Mouse (Mus musculus): ENCODE measurements around the gene Tctex1d2.

Gene Tctex1d2

DNA sequence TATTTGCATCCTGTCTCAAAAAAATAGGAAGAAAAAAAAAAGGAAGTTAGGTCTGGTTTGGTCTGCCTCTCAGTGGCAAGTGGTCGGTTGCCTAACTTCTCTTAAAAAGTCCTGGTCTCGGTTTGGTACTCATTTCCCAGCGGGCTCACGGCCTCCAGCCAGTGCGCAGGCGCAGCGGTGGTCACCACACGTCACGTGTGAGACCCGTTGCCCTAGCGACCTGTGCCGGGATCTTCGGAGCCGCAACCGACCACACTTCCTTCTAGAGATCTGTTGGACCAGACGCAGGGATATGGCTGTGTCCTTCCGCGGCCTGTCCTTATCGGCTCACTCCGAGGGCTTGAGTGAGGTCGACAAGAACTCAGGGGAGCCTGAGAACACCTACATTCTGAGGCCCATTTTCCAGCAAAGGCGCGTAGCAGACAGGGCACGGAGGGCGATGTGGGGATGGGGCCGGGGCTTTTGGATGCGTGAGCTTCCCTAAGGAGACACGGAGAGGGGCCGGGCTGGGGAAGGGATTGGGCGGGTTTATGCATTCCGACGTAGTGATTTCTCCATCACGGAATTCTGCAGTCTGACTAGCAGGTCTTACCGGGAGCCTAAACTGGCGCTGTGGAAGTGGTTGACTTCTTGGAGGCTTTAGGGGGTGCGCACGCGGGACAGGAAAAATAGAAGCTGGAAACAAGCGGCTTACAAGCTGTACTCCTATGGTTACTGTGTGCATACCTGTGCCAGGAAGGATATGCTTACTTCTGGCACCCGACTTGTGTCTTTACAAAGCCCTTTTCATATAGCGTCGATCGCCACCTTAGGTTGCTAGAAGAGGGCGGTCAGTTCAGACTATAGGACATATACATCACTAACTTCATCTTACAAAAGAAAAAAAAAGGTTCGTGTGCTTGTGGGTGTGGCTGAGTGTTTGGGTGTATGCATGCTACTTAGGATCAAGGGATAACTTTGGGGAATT lies at the start of gene Tctex1d2:
Gene Tctex1d2, plus strand, starts transcription at position 186 of the 967 bp plus-strand sequence.
- peak; percentile 96 for DNase-seq

DNA sequence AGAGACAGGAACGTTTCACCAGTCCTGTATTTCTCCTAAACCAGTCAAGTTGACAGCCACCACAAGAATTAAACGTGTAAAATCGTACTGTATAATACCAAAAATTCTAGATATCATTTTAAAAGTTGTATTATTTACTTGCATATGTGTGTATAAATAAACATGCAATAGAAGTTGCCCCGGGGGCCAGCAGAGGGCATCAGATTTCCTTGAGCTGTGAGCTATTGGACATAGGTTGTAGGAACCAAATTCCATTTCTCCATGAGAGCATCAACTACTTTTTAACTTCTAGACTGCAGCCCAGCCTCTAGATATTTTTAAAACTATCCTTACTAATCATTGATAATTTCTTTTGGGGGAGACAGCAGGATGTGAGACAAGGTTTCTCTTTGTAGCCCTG lies 48.2 kb upstream of the Tctex1d2 start:
- peak; percentile 49 for DNase-seq

DNA sequence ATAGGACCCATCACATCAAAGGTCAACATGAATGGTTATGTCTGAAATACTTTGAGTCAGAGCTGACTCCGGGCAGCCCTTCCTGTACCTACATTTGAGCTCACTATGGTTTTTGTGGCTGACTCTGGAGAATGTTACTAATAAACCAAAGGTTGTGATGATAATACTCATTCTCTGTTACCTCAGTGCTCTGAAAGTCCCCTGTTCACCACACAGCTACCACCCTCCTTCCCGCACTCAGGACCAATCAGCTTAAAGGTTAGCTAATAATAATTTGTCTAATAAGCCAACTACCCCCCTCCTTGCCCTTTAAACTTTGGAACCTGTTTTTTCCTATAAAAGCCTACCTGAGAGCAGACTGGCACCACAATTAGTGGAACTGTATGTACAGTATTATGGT lies 39.9 kb upstream of the Tctex1d2 start:
- DNase-seq = no peak

DNA sequence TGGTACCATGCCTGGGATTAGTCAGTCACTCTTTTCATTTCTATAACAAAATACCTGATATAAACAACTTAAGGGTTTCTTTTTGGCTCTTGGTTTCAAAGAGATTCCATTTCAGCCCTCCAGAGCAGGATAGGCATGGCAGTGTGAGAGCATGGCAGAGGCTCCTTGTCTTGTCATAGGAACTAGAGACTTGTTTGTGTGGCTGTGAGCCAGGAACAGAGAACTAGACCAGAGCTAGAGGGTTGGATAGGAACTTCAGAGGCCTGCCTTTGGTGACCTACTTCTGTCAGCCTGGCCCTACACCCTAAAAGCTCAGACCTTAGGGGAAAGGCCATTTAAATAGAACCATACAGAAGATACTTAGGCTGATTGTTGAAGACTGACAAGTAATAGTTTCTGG lies 36.6 kb upstream of the Tctex1d2 start:
- no peak for DNase-seq

DNA sequence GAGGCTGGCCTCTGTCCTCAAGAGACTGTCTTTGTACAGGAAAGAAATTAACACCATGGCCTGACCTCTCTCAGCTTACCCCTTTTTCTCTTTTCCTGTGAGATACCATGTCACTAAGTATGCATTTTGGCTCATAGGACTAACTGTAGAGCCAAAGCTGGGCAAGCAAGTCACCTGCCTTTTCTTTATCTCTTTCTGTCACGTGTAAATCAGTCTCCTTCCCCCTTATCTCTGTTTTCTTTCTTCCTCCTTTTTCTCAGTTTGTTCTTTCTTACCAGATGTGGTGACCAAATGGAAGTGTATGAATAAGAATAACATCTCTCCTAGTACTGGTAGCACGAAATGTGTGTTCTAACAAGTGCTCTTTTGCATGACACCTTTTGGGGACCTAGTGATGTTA lies 34.6 kb upstream of the Tctex1d2 start:
- no peak for DNase-seq

DNA sequence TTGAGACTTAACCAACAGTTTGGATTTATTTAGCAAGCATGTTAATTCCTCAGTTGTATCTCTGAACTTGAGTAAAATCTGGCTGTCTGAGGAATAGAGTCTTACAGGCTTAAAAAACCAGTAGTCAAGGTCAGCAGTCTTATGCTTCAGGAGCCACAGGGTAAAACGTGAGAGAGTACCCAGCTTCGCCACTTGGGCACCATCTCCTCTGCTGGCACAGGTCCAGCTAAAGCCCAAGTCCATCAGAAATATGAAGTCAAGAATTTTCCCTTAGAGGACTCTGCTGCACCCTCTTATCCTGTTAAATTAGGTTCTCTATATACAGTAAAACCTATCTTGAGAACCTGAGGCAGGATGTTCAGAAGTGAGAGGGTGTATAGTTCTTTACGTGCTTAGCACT lies 32.7 kb upstream of the Tctex1d2 start:
- DNase-seq = peak; percentile 26

DNA sequence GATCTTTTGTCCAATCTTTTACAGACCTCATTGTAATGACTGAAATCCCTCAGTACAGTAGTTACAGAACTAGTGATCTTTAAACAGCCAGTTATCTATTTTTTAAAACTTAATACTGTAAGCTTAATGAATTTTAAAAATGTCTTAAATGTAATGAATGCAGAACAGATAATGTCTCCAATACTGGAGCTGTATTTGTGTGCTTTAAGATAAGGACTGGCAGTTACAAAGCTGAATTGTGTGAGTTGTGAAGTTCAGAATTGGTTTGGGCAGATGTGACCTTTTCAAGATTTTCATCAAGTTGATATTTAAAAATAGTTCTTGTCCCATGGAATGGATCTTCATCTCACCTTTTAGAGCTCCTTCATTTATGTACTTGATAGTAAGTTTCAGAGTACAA lies 30.5 kb upstream of the Tctex1d2 start:
- no peak for DNase-seq

DNA sequence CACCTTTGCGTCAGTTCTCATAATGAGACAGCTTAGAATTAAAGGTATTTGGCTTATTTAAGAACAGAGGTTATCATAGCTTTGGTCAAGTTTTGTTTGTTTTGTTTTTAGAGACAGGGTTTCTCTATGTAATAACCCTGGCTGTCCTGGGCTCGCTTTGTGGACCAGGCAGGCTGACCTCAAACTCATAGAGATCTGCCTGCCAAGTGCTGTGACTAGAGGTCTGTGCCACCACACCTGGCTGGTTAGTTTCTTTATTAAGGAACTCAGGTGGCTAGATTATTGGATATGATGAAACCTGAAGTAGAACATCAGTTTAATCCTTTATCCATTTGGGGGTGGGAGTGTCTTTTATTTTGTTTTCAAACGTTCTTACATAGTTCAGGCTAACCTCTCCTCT lies 29.7 kb upstream of the Tctex1d2 start:
- no peak for DNase-seq

DNA sequence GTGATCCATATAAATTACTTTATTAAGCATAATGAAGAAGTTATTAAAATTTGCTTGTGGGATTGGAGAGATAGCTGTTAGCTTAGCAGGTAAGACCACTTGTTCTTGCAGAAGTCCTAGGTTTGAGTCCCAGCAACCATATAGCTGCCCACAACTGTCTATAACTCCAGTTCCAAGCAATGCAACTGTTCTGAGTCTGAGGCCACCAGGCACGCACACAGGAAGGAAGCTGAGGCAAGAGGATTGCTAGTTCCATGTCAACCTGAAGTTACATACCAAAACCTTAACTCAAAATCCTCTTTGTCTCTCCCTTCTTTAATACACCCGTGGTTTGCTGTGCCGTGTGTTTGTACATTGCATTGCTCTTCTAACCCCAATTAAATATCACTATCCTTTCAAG lies 28.6 kb upstream of the Tctex1d2 start:
- no peak for DNase-seq

DNA sequence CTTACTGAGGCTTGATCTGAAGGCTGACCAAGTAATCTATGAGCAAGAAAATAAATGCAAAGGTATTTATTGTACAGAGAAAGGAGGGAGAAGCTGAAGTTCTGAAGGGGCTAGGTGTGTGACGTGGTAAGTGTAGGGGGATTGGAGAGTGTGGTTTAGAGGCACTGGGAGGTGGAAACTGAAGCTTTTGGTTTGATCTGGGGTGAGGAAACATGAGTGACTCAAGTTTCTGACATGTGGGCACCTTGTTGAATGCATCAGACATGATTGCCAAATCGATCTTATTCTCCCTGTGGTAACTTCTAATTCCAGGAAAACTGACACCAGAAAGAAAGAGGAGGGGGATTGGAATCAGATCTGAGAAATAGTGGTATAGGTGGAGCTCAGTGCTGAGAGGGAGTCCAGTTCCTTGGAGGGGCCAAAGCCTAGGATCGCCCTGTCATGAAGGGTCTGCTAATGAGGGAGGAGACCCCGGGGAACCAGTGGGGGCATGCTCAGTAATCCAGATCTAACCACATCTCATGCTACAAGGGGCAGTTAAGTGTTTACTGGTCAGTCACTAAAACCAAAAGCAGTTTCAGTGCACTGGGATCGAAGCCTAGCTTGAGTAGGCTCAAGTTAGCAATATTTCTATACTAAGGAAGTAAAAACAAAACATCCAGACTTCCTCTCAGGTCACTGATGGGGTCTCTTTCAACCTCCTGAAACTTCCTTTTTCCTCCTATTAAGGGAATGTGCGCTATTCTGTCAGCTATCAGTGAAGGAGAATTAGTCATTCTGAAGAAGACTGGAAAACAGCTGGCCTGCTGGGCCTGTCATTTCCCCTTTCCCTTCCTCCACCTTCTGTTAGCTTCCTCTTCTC lies 23.6 kb upstream of the Tctex1d2 start:
- no peak for DNase-seq

DNA sequence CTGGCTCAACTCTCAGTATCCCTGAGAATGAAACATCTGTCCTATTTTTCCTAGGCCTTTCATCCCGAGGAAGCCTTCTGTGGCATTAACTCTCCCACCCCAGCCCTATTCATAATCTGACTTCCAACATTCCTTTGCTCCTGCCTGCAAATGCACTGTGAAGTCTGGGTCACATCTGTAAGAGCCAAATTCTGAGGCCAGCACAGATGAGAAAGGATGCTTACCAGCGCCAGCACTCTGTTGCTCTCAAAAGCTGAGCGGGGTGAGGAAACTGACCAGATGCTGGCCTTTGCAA lies 23.0 kb upstream of the Tctex1d2 start:
- DNase-seq = no peak

DNA sequence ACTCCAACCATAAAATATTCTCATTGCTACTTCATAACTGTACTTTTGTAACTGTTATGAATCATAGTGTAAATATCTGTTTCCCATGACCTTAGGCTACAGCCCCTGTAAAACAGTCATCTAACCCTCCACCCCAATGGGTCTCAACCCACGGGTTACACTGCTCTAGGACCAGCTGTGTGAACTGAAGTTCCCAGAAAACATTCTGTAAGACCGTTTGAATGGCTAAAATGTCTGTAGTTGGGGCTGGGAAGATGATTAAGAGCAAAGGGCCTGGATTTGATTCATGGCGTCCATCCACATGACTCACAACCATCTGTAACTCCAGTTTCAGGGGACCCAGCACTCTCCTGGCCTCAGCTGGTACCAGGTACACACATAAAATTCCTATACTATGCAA lies 21.3 kb upstream of the Tctex1d2 start:
- DNase-seq = peak; percentile 8

DNA sequence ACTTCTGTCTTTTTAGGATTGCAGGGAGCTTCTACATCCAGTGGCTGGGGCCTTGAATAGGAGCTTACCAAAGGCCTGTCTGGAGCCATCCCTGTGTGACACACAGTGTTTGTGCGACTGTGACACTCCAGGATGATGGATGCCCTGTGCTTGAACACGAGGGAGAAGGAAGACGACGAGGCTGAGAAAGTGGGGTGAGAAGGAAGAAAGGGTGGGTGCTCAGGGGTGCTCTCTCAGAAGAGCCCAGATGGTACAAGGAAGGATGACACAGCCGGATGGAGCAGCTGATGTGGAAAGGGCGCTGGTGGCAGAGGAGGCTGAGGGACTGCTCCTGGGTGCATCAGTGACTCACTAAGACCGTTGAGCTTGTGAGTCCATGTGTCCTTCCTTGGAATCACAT lies 19.2 kb upstream of the Tctex1d2 start, which contains the start of gene Tm4sf19:
Gene Tm4sf19, plus strand, starts transcription at position 240 of the 400 bp plus-strand sequence.
- no peak for DNase-seq

DNA sequence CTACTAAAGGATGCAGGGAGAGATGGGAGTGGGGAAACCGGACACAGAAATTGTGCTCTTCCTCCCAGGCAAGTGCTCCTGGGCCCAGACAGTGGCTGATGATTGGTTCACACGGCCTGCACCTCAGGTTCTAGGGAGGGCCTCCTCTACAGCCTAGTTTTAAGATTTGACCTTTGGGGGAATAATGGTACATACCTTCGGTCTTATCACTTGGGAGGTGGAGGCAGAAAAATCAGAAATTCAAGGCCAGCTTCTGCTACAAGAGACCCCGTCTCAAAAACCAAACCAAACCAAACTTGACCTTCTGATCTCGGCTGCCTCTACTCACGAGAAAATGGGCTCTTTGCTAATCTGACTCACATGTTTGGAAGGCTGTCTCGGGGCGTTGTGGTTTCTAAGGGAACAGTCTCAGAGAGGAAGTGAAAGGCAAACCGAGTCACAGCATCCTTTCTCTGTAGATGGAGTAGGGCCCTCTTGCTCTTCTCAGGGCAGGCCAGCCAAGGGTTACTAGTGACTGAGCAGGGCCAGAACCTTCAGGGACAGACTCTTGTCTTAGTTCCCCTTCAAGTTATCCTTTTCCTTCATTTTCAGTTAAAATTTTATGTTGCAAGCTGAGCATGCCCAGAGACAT lies 18.1 kb upstream of the Tctex1d2 start:
- DNase-seq = no peak

DNA sequence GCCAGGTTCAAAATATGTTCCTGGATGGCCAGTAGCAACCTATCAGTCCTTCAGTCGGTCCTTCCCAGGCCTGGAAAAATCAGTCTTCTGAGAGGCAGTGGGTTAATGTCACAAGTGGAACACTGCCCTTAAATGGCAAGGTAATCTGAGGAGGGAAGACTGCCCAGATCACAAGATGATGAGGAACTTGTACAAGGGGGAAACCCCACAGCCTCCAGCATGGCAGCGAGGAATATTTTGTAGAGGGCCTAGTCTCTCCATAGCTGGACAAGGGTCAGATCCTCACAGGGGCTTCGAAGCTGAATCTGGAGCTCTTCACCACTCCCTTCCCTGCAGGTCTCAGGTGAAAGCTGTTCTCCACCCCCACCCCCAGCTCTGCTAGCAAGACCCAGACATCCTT lies 16.7 kb upstream of the Tctex1d2 start:
- DNase-seq = no peak

DNA sequence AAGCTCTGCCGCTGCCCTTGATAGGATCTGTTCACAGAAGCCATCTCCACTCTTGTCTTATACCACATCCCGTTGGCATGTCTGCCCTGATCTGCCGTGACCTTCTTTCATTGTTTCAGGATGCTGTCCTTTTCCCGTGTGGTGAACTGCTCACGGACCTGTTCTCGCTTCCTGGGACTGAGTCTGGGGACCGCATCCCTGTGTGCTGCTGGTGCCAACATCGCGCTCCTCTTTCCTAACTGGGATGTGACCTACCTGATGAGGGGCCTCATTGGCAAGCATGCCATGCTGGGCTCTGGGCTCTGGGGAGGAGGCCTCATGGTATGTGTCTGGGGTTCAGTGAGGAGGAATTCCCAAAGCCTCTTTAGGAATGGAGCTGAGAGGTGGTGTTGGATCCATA lies 13.8 kb upstream of the Tctex1d2 start:
- DNase-seq = no peak

DNA sequence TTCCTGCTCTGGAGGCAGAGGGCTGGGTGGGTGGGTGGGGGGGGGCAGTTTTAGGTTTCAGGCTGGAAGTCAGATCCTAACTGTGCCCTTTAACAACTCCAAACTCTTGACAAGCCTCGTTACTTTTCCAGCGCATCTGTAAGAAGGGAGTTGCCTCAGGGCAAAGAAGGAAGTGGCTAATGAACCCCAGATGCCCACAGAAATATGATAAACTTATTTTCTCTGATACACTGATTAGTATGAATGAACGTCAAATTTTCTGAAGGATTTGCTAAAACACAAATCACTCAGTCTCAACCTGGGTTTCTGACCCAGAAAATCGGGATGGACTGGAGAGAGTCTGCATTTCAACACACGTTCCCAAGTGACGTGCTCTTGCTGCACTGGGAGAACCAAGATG lies 12.8 kb upstream of the Tctex1d2 start:
- DNase-seq = no peak

DNA sequence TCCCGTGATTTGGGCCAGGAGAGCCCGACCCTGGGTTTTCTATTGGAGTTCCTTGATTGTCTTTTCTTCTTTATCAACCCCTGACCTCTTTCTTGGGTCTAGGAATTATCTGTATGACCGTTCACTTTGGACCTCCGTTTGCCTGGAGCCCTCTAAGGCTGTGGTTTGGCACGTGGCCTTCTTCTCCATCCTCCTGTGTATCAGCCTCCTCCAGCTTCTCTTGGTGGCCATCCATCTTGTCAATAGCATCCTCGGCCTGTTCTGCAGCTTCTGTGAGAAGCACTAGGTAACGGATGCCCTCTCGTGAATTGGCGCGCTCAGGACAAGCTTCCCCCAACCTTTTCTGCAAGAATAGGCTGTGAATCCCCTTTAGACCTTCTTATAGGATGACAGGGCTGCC lies 11.8 kb upstream of the Tctex1d2 start:
- no peak for DNase-seq

DNA sequence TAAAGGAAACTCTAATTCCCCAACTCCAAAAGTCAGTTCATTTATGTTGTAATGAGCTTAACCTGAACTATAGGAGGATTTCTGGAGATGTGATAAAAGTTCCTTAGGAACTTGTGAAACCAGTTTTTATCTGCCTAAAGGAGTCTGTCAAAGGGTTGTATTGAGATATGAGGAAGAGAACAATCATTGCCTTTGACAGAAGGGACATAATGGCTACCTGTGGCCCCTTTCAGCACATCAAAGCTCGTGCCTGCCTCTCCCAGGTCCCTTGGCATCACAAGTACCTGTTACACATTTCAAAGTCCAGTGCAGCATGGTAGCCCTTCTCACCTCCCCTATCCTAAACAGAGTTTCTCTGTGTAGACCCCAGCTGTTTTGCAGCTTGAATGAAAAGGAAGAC lies 2.0 kb upstream of the Tctex1d2 start:
- no peak for DNase-seq

DNA sequence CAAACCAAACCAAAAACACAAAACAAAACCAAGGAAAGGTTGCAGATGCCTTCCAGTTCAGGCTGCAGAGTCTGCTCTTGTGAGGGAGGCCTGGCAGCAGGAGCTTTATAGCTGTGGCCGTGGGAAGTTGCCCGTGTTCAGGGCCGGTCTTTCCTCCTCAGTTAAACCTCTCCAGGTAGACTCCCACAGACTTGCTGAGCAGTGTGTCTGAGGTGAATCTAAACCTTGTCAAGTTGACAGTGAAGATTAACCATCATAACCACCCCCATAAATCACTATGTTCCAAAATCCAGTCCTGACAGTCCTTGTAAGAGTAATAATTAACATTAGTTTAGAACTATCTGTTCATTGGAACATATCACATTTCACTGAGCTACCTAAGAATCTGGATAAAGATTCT lies 8.0 kb downstream of the Tctex1d2 start:
- DNase-seq = peak; percentile 35

DNA sequence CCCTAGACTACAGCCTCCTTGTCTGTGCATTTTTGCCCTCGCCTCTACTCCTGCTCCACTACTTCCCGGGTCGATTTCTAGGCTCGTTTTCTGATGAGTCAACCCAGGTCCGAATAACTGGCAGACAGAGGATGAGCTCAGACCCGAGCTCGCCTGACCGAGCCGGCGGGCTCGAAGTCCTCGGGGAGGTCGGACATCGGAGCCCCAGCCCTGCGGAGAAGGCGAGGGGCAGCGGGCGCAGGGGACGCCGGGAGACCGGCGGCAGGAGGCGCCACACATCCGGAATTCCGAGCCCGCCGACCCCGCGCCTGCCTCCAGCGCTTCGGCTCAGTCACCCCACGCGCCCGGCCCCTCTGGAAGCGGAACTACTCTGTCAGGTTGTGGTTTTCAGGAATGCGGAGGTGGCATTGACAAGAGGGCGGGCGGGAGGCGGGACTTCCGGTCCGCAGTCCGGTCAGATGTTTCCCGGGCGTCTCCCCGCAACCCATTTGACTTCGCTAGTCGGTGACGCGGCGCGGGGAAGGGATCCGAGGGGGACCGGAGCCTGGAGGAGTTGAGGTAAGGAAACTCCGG lies 11.1 kb downstream of the Tctex1d2 start, which contains the start of gene Pcyt1a:
Gene Pcyt1a, plus strand, starts transcription at position 448 of the 573 bp plus-strand sequence.
- peak; percentile 96 for DNase-seq

DNA sequence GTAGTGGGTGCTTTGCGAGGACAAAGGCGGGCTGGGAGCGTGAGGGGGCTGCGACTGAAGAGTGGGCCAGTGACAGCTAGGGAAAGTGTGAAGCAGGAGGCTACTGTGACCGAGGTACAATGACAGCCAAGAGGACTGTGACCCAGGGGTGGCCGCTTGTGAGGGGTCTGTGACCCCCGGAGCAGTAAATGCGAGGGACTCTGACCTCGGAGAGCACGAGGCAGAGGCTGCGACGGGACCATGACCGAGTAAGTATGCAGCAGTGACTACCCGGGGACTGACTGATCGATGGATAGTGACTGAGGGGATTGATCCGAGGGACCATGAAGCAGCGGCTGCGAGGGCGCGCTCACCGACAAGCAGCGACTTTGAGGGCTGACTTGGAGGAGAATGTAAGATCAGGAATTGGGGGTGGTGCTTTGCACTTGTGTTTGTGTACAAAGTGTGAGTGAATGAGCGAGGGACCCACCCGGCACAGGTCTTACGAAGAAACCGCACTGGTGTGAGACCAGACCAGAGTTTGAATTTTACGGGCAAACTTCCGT lies 11.6 kb downstream of the Tctex1d2 start:
- DNase-seq = no peak

DNA sequence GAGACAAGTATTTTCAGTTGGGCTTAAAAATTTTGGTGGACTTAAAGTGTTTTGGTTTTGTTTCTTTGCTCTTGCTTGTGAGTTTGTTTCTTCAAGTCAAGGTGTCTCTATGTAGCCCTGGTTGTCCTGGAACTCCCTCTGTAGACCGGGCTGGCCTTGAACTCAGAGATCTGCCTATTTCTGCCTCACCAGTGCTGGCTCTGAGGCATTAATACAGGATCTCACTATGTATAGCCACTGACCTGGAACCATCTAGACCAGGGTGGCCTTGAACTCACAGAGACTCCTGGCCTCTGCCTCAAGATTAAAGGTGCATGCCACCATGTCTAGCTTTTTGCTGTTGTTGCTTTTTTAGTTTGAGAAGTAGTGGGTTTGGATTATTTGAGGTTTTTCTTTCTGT lies 12.4 kb downstream of the Tctex1d2 start:
- DNase-seq = no peak
